Mouse (Mus musculus): Measurements from ENCODE around the gene Gas7. TPM values are rescaled to one million over a fixed set of nuclear protein-coding genes. Genes with fewer than 3 reads are reported as not detected.
A peak's percentile ranks its signal among the peaks of the same experiment; 100 is the strongest.

Gene Gas7
- polyA plus RNA-seq, 1 experiment from 2014 or later: 2.7 TPM

- H3K36me3 ChIP-seq: no peaks in the 10 kb centered on the region
- no peak overlapping the region for H3K27ac ChIP-seq
- no peak overlapping the region for H3K4me3 ChIP-seq
- 80% methylated on average over 5 of the region's 5 CpGs for WGBS
- H3K9me3 ChIP-seq (replicated peaks): no peaks in the 10 kb centered on the region
- no peak for DNase-seq (ENCODE audit: low spot score)
- 0 out of 2 replicates have a peak, but pooled peaks cover 5% of the 10 kb centered on the region for H3K4me1 ChIP-seq
- H3K27me3 ChIP-seq (ENCODE audit: low read depth, poor library complexity, severe bottlenecking): no peaks in the 10 kb centered on the region
Observed at GRCm38 (mm10) chr11:67568815-67569214, 113.6 kb downstream of the Gas7 start.

GRCm38 (mm10) chr11:67570947-67571346 is 115.7 kb downstream of the Gas7 start:
- DNase-seq (ENCODE audit: low spot score): no peak
- Histone ChIP-seq H3K27ac (no peak overlapping the region), H3K4me3 (no peak overlapping the region), H3K9me3 (replicated peaks) (no peaks in the 10 kb centered on the region), H3K4me1 (0 out of 2 replicates have a peak, but pooled peaks cover 5% of the 10 kb centered on the region), H3K36me3 (no peaks in the 10 kb centered on the region), H3K27me3 (ENCODE audit: low read depth, poor library complexity, severe bottlenecking) (no peaks in the 10 kb centered on the region)
- 86% methylated on average over 8 of the region's 8 CpGs for WGBS

- 90% methylated on average over 5 of the region's 5 CpGs for WGBS
- Histone ChIP-seq H3K4me3 (no peak overlapping the region), H3K27me3 (ENCODE audit: low read depth, poor library complexity, severe bottlenecking) (no peaks in the 10 kb centered on the region), H3K27ac (no peak overlapping the region), H3K9me3 (replicated peaks) (no peaks in the 10 kb centered on the region), H3K4me1 (peaks cover 6% of the 10 kb centered on the region; the same call in 1 of the 2 replicates), H3K36me3 (no peaks in the 10 kb centered on the region)
- DNase-seq (ENCODE audit: low spot score): no peak
Observed at GRCm38 (mm10) chr11:67574344-67574743, 119.1 kb downstream of the Gas7 start.

- no peak overlapping the region for H3K27ac ChIP-seq
- DNase-seq (ENCODE audit: low spot score): no peak
- H3K4me3 ChIP-seq: no peak overlapping the region
- no peaks in the 10 kb centered on the region for H3K36me3 ChIP-seq
- 82% methylated on average over 5 of the region's 5 CpGs for WGBS
- H3K9me3 ChIP-seq (replicated peaks): no peaks in the 10 kb centered on the region
- H3K4me1 ChIP-seq: peaks cover 16% of the 10 kb centered on the region
- no peaks in the 10 kb centered on the region for H3K27me3 ChIP-seq (ENCODE audit: low read depth, poor library complexity, severe bottlenecking)
Observed at GRCm38 (mm10) chr11:67577472-67577871, 122.2 kb downstream of the Gas7 start.

- Histone ChIP-seq H3K27ac (no peak overlapping the region), H3K36me3 (no peaks in the 10 kb centered on the region), H3K27me3 (ENCODE audit: low read depth, poor library complexity, severe bottlenecking) (no peaks in the 10 kb centered on the region), H3K9me3 (replicated peaks) (no peaks in the 10 kb centered on the region), H3K4me1 (peaks cover 16% of the 10 kb centered on the region), H3K4me3 (no peak overlapping the region)
- DNase-seq (ENCODE audit: low spot score): no peak
- 68% methylated on average over 4 of the region's 4 CpGs for WGBS
Observed at GRCm38 (mm10) chr11:67577994-67578393, 122.8 kb downstream of the Gas7 start.

- Histone ChIP-seq H3K36me3 (no peaks in the 10 kb centered on the region), H3K4me3 (no peak overlapping the region)
Observed at GRCm38 (mm10) chr11:67579136-67579535, 123.9 kb downstream of the Gas7 start.

GRCm38 (mm10) chr11:67581549-67581948 is 126.3 kb downstream of the Gas7 start:
- Histone ChIP-seq H3K27ac (no peak overlapping the region), H3K27me3 (ENCODE audit: low read depth, poor library complexity, severe bottlenecking) (no peaks in the 10 kb centered on the region), H3K9me3 (replicated peaks) (no peaks in the 10 kb centered on the region), H3K4me1 (peaks cover 16% of the 10 kb centered on the region), H3K36me3 (no peaks in the 10 kb centered on the region), H3K4me3 (no peak overlapping the region)
- WGBS: 68% methylated on average over 7 of the region's 7 CpGs
- no peak for DNase-seq (ENCODE audit: low spot score)

More at GRCm38 (mm10) chr11:67579136-67579535, 123.9 kb downstream of the Gas7 start:
- Histone ChIP-seq H3K9me3 (replicated peaks) (no peaks in the 10 kb centered on the region), H3K27me3 (ENCODE audit: low read depth, poor library complexity, severe bottlenecking) (no peaks in the 10 kb centered on the region), H3K4me1 (peaks cover 16% of the 10 kb centered on the region), H3K27ac (no peak overlapping the region)
- no peak for DNase-seq (ENCODE audit: low spot score)
- WGBS: 73% methylated on average over 9 of the region's 9 CpGs

GRCm38 (mm10) chr11:67582570-67582969 is 127.3 kb downstream of the Gas7 start:
- Histone ChIP-seq H3K4me1 (peaks cover 16% of the 10 kb centered on the region), H3K27me3 (ENCODE audit: low read depth, poor library complexity, severe bottlenecking) (no peaks in the 10 kb centered on the region), H3K36me3 (no peaks in the 10 kb centered on the region), H3K4me3 (no peak overlapping the region), H3K27ac (no peak overlapping the region), H3K9me3 (replicated peaks) (no peaks in the 10 kb centered on the region)
- DNase-seq (ENCODE audit: low spot score): no peak
- WGBS: 91% methylated on average over 4 of the region's 4 CpGs

- Histone ChIP-seq H3K4me1 (peaks cover 21% of the 10 kb centered on the region), H3K36me3 (no peaks in the 10 kb centered on the region), H3K9me3 (replicated peaks) (no peaks in the 10 kb centered on the region), H3K4me3 (no peak overlapping the region), H3K27me3 (ENCODE audit: low read depth, poor library complexity, severe bottlenecking) (no peaks in the 10 kb centered on the region), H3K27ac (no peak overlapping the region)
- 91% methylated on average over 6 of the region's 6 CpGs for WGBS
- DNase-seq (ENCODE audit: low spot score): no peak
Observed at GRCm38 (mm10) chr11:67585016-67585415, 129.8 kb downstream of the Gas7 start.

GRCm38 (mm10) chr11:67585629-67586028 is 130.4 kb downstream of the Gas7 start:
- H3K27me3 ChIP-seq (ENCODE audit: low read depth, poor library complexity, severe bottlenecking): no peaks in the 10 kb centered on the region
- peaks cover 15% of the 10 kb centered on the region for H3K4me1 ChIP-seq
- 96% methylated on average over 2 of the region's 2 CpGs for WGBS
- DNase-seq (ENCODE audit: low spot score): no peak
- H3K4me3 ChIP-seq: no peak overlapping the region
- H3K36me3 ChIP-seq: no peaks in the 10 kb centered on the region
- H3K27ac ChIP-seq: peak overlapping the region; percentile 51; the same call in 1 of the 2 replicates
- H3K9me3 ChIP-seq (replicated peaks): no peaks in the 10 kb centered on the region

GRCm38 (mm10) chr11:67586231-67586994 is 131.2 kb downstream of the Gas7 start:
- no peaks in the 10 kb centered on the region for H3K9me3 ChIP-seq (replicated peaks)
- H3K4me3 ChIP-seq: no peak overlapping the region
- peak overlapping the region; percentile 51; the same call in 1 of the 2 replicates for H3K27ac ChIP-seq
- DNase-seq (ENCODE audit: low spot score): no peak
- WGBS: 89% methylated on average over 3 of the region's 3 CpGs
- H3K27me3 ChIP-seq (ENCODE audit: low read depth, poor library complexity, severe bottlenecking): no peaks in the 10 kb centered on the region
- peaks cover 13% of the 10 kb centered on the region for H3K4me1 ChIP-seq
- no peaks in the 10 kb centered on the region for H3K36me3 ChIP-seq

GRCm38 (mm10) chr11:67588196-67588827 is 133.1 kb downstream of the Gas7 start:
- Histone ChIP-seq H3K9me3 (replicated peaks) (no peaks in the 10 kb centered on the region), H3K27me3 (ENCODE audit: low read depth, poor library complexity, severe bottlenecking) (no peaks in the 10 kb centered on the region), H3K4me1 (peaks cover 13% of the 10 kb centered on the region), H3K27ac (peak overlapping the region; percentile 36; the same call in 1 of the 2 replicates), H3K36me3 (no peaks in the 10 kb centered on the region), H3K4me3 (no peak overlapping the region)
- DNase-seq (ENCODE audit: low spot score): no peak
- WGBS: 85% methylated on average over 8 of the region's 8 CpGs

- H3K4me1 ChIP-seq: peaks cover 13% of the 10 kb centered on the region
- H3K36me3 ChIP-seq: no peaks in the 10 kb centered on the region
- H3K27me3 ChIP-seq (ENCODE audit: low read depth, poor library complexity, severe bottlenecking): no peaks in the 10 kb centered on the region
- H3K27ac ChIP-seq: peak overlapping the region; percentile 36; the same call in 1 of the 2 replicates
- no peak for DNase-seq (ENCODE audit: low spot score)
- H3K9me3 ChIP-seq (replicated peaks): no peaks in the 10 kb centered on the region
- WGBS: 39% methylated on average over 9 of the region's 9 CpGs
- H3K4me3 ChIP-seq: no peak overlapping the region
Observed at GRCm38 (mm10) chr11:67588828-67589314, 133.6 kb downstream of the Gas7 start.

All from limb, embryonic 10.5 days (tissue).